Mouse (Mus musculus): ENCODE results near the gene Nudt8. TPM values are rescaled to one million over a fixed set of nuclear protein-coding genes. Genes with fewer than 3 reads are reported as not detected.

Gene Nudt8
- polyA plus RNA-seq (2015; fragmentation: Illumina TruSeq; extraction: RNeasy Lipid Tissue Mini Kit (QIAGEN cat#74804); ENCODE audit: insufficient read depth, low replicate concordance): 4.0 TPM

DNA sequence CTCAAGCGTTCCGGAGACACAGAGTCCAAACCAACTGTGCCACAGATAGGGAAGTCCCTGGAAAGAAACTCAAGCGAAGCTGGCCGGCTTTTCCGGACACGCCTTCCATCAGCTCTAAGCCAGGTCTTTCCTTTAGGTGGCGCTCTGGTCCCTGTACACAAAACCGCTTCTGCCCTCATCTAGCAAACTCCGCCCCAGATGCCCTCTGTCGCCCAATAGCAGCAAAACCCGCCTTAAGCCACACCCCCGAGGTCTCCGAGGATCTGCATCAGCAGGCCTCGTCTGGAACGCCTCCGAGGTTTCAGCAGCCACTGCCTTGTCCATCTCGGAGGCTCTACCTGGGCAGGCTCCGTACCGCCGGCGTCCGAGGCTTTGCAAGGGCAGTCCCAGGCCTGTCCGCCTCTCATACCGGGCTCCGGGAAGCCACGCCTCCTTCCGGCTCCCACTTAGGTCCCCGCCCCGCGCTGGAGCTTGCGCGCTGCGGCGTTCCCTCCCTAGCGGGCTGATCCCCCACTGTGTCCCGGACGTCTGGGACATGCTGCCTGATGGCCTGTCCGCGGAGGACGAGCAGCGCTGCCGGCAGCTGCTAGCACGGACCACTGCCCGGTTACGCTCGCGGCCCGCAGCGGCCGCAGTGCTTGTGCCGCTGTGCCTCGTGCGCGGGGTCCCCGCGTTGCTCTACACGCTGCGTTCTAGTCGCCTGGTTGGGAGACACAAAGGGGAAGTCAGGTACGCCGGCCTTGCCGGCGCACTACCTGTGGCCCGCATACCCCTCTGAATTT, at the start of gene Nudt8, which contains the start of gene Gm49405:
Gene Nudt8 (plus strand): TSS at position 462 of the 782 bp plus-strand sequence.
Gene Gm49405 (plus strand): TSS at position 508 of the 782 bp plus-strand sequence.

DNA sequence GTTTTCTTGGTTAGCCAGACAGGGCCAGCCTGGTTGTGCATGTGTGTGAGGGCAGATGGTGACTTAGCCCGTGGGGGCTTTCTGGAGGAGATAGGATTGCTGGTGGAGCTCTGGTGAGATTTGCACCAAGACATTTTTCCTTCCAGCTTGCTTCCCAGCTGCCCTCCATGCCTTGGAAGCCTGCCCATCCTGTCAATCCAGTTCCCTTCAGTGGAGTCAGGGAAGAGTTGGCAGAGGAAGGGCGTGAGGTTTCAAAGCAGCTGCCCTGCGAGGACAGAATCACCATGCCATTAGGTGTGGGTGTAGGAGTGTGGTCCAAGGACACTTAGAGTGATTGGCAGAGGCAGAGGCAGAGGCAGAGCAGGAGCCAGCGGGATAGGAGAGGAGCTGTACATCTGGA, 41.9 kb upstream of the Nudt8 start, which contains the start of gene Aldh3b3:
Gene Aldh3b3 (plus strand): TSS at position 176 of the 400 bp plus-strand sequence.

DNA sequence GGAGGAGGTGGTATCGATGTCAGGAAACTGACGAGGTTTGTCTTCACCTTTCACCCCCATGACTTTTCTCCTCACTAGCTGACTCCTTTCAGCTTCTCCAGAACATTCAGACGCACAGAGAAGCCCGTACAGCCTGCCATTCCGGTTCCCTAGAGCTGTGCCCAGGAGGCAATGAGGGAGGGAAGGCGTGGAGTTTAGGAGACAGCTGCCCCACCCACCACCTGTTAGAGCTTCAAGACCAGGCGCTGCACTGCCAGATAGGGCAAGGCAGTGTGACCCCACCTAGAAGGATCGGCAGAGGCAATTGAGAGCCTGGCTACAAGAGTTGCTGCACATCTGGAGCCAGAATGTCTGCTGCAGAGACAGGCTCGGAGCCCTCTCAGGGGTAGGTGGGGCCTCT, 28.2 kb upstream of the Nudt8 start, which contains the start of gene Aldh3b2:
Gene Aldh3b2 (plus strand): TSS at position 100 of the 400 bp plus-strand sequence.

DNA sequence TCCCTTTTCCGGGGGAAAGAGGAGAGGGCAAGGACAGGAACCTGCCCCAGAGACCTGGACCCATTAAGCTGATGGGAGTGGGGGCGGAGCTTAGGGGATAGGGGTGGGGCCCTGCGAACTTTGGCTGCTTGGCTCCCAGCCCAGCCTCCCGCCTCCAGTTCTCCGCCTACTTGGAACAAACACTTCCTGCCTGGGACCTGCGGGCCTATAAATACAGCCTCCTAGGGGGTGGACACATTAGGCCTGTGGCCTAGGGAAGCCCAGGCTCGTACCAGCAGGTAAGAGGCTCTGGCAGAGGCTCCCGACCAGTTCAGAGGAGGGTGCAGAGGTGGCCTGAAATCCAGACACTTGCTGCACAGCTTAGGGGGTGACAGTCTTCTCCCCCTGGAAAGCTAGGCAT, 14.0 kb upstream of the Nudt8 start, which contains the start of gene Acy3:
Gene Acy3 (plus strand): TSS at position 237 of the 400 bp plus-strand sequence.

DNA sequence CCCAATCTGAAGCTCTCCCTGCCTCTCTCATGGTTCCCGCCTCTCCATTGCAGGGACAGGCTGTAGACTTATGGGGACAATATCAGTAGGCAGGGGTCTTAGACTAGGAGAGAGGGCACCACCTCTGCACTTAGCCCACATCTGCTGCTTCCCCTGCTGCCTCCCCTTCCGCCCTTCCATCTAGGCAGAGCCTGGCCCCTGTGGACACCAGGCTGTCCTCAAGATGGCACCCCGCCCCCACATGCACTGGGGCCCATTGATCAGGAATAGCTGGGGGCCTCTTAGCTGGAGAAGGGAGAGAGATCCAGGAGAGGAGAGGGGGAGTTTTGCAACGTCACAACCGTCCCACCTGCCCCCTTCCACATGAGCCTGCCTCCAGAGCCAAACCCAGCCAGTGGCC, 8.0 kb upstream of the Nudt8 start, which contains the start of gene Tbx10:
Gene Tbx10 (plus strand): TSS at position 337 of the 400 bp plus-strand sequence.

DNA sequence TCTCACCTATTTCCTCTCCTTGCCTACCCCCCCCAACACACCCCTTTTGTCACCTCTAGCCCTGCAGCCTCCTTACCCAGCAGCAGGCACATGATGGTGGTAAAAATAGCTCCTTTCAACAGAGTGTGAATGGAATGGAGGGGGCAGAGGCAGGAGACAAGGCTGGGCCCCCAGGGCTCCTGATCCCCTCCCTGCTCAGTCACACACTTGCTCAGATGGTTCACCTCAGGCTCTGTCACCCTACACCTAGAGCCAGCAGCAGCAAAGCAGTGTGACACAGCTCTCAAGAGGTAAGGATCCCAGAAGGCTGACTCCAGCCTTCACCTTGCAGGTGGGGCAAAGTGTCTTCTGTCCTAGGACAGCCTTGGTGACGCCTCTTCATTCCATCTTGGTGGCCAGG, 2.7 kb downstream of the Nudt8 start, which contains the start of gene Doc2g:
Gene Doc2g (plus strand): TSS at position 202 of the 400 bp plus-strand sequence.

DNA sequence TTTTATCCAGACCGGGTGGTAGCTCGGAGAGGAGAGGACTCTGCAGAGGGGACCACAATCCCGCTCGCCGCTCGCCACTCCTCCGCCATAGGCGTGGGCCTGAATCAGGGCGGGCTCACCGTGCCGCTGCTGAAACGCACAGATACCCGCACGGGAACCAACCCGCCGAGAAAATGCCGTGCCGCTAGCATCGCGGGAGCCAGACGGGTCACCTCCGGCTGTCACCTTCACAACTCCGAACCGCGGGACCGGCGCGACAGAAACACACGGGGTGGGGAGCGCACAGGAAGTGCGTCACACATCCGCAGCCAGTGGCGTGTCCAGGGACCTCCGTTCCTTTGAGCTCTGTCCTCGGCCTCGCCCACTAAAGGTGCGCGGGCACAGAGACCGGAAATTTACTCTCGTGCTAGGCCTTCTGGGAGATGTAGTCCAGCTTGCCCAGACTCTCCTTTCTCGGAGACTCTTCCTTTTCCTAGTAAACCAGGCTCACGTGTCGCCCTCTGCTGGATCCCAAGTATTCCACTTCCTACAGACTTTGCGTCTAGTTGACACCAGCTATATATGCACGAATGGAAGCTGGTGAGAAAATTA, 12.1 kb downstream of the Nudt8 start, which contains the start of gene Ndufv1:
Gene Ndufv1 (minus strand): TSS at position 375 of the 591 bp plus-strand sequence.

DNA sequence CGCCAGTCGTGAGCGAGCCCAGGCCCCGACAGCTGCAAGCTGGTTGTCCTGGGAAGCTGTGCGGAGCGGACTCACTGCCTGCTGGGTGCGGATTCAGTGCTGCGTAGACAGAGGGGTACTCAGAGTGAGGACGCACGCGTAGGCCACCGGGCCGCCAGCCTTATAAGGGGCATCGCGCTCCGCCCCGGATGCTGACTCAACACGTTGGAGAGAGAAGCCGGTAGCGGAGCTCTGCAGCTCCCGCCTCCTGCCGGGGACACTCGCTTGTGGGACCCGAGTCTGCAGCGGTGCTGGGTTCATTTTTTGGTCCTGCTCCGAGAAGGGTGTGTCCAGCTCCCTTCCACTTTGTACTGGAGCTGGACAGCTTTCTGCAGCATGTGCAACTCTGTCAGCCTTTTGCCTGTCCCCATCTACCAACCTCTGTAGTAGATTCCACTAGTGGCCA, 37.4 kb downstream of the Nudt8 start, which contains the start of gene Gstp1:
Gene Gstp1 (minus strand): TSS at position 198 of the 445 bp plus-strand sequence.

DNA sequence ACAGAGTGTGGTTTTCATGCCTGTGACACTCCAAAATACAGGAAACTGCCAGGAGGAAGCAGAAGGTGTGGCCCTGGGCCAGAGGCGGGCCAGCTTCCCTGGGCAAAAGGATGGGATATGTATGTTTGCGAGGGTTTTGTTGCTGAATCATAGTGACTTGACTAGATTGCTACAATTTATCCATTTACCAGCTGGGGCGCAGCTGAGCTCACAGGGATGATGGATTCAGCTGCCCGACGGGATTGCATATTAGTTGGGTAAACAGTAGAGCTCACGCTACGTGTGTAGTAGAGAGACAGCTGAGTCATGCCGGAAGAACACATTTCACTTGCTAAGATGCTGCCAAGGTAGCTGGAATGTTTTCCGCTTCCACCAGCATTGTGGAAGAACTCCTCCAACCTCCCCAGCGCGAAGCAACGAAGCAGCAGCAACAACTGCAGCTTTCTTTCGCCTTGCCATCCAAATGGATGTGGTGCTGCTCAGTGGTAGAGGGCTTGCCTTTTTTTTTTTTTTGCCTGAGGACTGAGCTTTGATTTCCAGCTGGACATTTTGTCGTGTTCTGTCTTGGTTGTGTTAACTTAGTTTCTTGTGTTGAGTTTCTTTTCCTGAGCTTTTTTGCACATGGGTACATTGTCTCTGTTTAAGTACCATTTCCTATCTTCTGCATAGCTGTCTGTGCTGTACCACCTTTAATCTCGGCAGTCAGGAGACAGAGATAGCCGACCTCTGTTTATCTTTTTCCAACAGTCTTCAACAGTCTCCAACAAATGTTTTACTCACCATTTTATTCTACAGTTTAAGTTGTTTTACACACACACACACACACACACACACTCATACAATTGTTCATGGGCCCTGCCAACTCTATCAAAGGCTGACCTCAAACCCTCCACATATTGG, 45.8 kb downstream of the Nudt8 start, which contains the start of gene Gstp2:
Gene Gstp2 (minus strand): TSS at position 58 of the 900 bp plus-strand sequence.

Other genes with a start within 250 kb of the Nudt8 start
- 79.8 TPM for gene Kmt5b, start 233.2 kb upstream of the Nudt8 start, polyA plus RNA-seq (2015; fragmentation: Illumina TruSeq; extraction: RNeasy Lipid Tissue Mini Kit (QIAGEN cat#74804); ENCODE audit: insufficient read depth, low replicate concordance)
- gene Chka, start 148.8 kb upstream of the Nudt8 start, polyA plus RNA-seq (2015; fragmentation: Illumina TruSeq; extraction: RNeasy Lipid Tissue Mini Kit (QIAGEN cat#74804); ENCODE audit: insufficient read depth, low replicate concordance): 68.8 TPM
- 55.5 TPM for gene Tcirg1, start 93.4 kb upstream of the Nudt8 start, polyA plus RNA-seq (2015; fragmentation: Illumina TruSeq; extraction: RNeasy Lipid Tissue Mini Kit (QIAGEN cat#74804); ENCODE audit: insufficient read depth, low replicate concordance)
- gene Ndufs8, start 87.8 kb upstream of the Nudt8 start, polyA plus RNA-seq (2015; fragmentation: Illumina TruSeq; extraction: RNeasy Lipid Tissue Mini Kit (QIAGEN cat#74804); ENCODE audit: insufficient read depth, low replicate concordance): 42.9 TPM
- 10.8 TPM for gene Aldh3b1, start 70.8 kb upstream of the Nudt8 start, polyA plus RNA-seq (2015; fragmentation: Illumina TruSeq; extraction: RNeasy Lipid Tissue Mini Kit (QIAGEN cat#74804); ENCODE audit: insufficient read depth, low replicate concordance)
- 210 TPM for gene Unc93b1, start 65.4 kb upstream of the Nudt8 start, polyA plus RNA-seq (2015; fragmentation: Illumina TruSeq; extraction: RNeasy Lipid Tissue Mini Kit (QIAGEN cat#74804); ENCODE audit: insufficient read depth, low replicate concordance)
- gene Aldh3b3, start 41.9 kb upstream of the Nudt8 start, polyA plus RNA-seq (2015; fragmentation: Illumina TruSeq; extraction: RNeasy Lipid Tissue Mini Kit (QIAGEN cat#74804); ENCODE audit: insufficient read depth, low replicate concordance): not detected
- gene Aldh3b2, start 28.3 kb upstream of the Nudt8 start, polyA plus RNA-seq (2015; fragmentation: Illumina TruSeq; extraction: RNeasy Lipid Tissue Mini Kit (QIAGEN cat#74804); ENCODE audit: insufficient read depth, low replicate concordance): not detected
- gene Acy3, start 14.0 kb upstream of the Nudt8 start, polyA plus RNA-seq (2015; fragmentation: Illumina TruSeq; extraction: RNeasy Lipid Tissue Mini Kit (QIAGEN cat#74804); ENCODE audit: insufficient read depth, low replicate concordance): 2.4 TPM
- not detected for gene Tbx10, start 7.8 kb upstream of the Nudt8 start, polyA plus RNA-seq (2015; fragmentation: Illumina TruSeq; extraction: RNeasy Lipid Tissue Mini Kit (QIAGEN cat#74804); ENCODE audit: insufficient read depth, low replicate concordance)
- 3.0 TPM for gene Gm49405, start within 50 bp of the Nudt8 start, polyA plus RNA-seq (2015; fragmentation: Illumina TruSeq; extraction: RNeasy Lipid Tissue Mini Kit (QIAGEN cat#74804); ENCODE audit: insufficient read depth, low replicate concordance)
- gene Doc2g, start 2.7 kb downstream of the Nudt8 start, polyA plus RNA-seq (2015; fragmentation: Illumina TruSeq; extraction: RNeasy Lipid Tissue Mini Kit (QIAGEN cat#74804); ENCODE audit: insufficient read depth, low replicate concordance): 3.4 TPM
- gene Ndufv1, start 12.2 kb downstream of the Nudt8 start, polyA plus RNA-seq (2015; fragmentation: Illumina TruSeq; extraction: RNeasy Lipid Tissue Mini Kit (QIAGEN cat#74804); ENCODE audit: insufficient read depth, low replicate concordance): 41.0 TPM
- 108 TPM for gene Gstp1, start 37.4 kb downstream of the Nudt8 start, polyA plus RNA-seq (2015; fragmentation: Illumina TruSeq; extraction: RNeasy Lipid Tissue Mini Kit (QIAGEN cat#74804); ENCODE audit: insufficient read depth, low replicate concordance)
- 5.3 TPM for gene Gstp2, start 45.4 kb downstream of the Nudt8 start, polyA plus RNA-seq (2015; fragmentation: Illumina TruSeq; extraction: RNeasy Lipid Tissue Mini Kit (QIAGEN cat#74804); ENCODE audit: insufficient read depth, low replicate concordance)
- gene Gstp3, start 59.0 kb downstream of the Nudt8 start, polyA plus RNA-seq (2015; fragmentation: Illumina TruSeq; extraction: RNeasy Lipid Tissue Mini Kit (QIAGEN cat#74804); ENCODE audit: insufficient read depth, low replicate concordance): 9.2 TPM
- gene Cabp2, start 81.0 kb downstream of the Nudt8 start, polyA plus RNA-seq (2015; fragmentation: Illumina TruSeq; extraction: RNeasy Lipid Tissue Mini Kit (QIAGEN cat#74804); ENCODE audit: insufficient read depth, low replicate concordance): not detected
- gene Cdk2ap2, start 96.6 kb downstream of the Nudt8 start, polyA plus RNA-seq (2015; fragmentation: Illumina TruSeq; extraction: RNeasy Lipid Tissue Mini Kit (QIAGEN cat#74804); ENCODE audit: insufficient read depth, low replicate concordance): 46.1 TPM
- gene Pitpnm1, start 99.4 kb downstream of the Nudt8 start, polyA plus RNA-seq (2015; fragmentation: Illumina TruSeq; extraction: RNeasy Lipid Tissue Mini Kit (QIAGEN cat#74804); ENCODE audit: insufficient read depth, low replicate concordance): 39.9 TPM
- 28.1 TPM for gene Aip, start 125.3 kb downstream of the Nudt8 start, polyA plus RNA-seq (2015; fragmentation: Illumina TruSeq; extraction: RNeasy Lipid Tissue Mini Kit (QIAGEN cat#74804); ENCODE audit: insufficient read depth, low replicate concordance)
- 0.10 TPM for gene Gpr152, start 139.2 kb downstream of the Nudt8 start, polyA plus RNA-seq (2015; fragmentation: Illumina TruSeq; extraction: RNeasy Lipid Tissue Mini Kit (QIAGEN cat#74804); ENCODE audit: insufficient read depth, low replicate concordance)
- 6.4 TPM for gene Cabp4, start 143.5 kb downstream of the Nudt8 start, polyA plus RNA-seq (2015; fragmentation: Illumina TruSeq; extraction: RNeasy Lipid Tissue Mini Kit (QIAGEN cat#74804); ENCODE audit: insufficient read depth, low replicate concordance)
- gene Coro1b, start 148.0 kb downstream of the Nudt8 start, polyA plus RNA-seq (2015; fragmentation: Illumina TruSeq; extraction: RNeasy Lipid Tissue Mini Kit (QIAGEN cat#74804); ENCODE audit: insufficient read depth, low replicate concordance): 285 TPM
- gene Ptprcap, start 153.0 kb downstream of the Nudt8 start, polyA plus RNA-seq (2015; fragmentation: Illumina TruSeq; extraction: RNeasy Lipid Tissue Mini Kit (QIAGEN cat#74804); ENCODE audit: insufficient read depth, low replicate concordance): 73.4 TPM
- gene Rps6kb2, start 162.8 kb downstream of the Nudt8 start, polyA plus RNA-seq (2015; fragmentation: Illumina TruSeq; extraction: RNeasy Lipid Tissue Mini Kit (QIAGEN cat#74804); ENCODE audit: insufficient read depth, low replicate concordance): 27.8 TPM
- 35.2 TPM for gene Carns1, start 174.9 kb downstream of the Nudt8 start, polyA plus RNA-seq (2015; fragmentation: Illumina TruSeq; extraction: RNeasy Lipid Tissue Mini Kit (QIAGEN cat#74804); ENCODE audit: insufficient read depth, low replicate concordance)
- 187 TPM for gene Tbc1d10c, start 190.7 kb downstream of the Nudt8 start, polyA plus RNA-seq (2015; fragmentation: Illumina TruSeq; extraction: RNeasy Lipid Tissue Mini Kit (QIAGEN cat#74804); ENCODE audit: insufficient read depth, low replicate concordance)
- 364 TPM for gene Ppp1ca, start 191.5 kb downstream of the Nudt8 start, polyA plus RNA-seq (2015; fragmentation: Illumina TruSeq; extraction: RNeasy Lipid Tissue Mini Kit (QIAGEN cat#74804); ENCODE audit: insufficient read depth, low replicate concordance)
- 41.7 TPM for gene Rad9a, start 201.1 kb downstream of the Nudt8 start, polyA plus RNA-seq (2015; fragmentation: Illumina TruSeq; extraction: RNeasy Lipid Tissue Mini Kit (QIAGEN cat#74804); ENCODE audit: insufficient read depth, low replicate concordance)
- gene Clcf1, start 213.7 kb downstream of the Nudt8 start, polyA plus RNA-seq (2015; fragmentation: Illumina TruSeq; extraction: RNeasy Lipid Tissue Mini Kit (QIAGEN cat#74804); ENCODE audit: insufficient read depth, low replicate concordance): 57.2 TPM
- gene AC109138.7, start 213.8 kb downstream of the Nudt8 start, polyA plus RNA-seq (2015; fragmentation: Illumina TruSeq; extraction: RNeasy Lipid Tissue Mini Kit (QIAGEN cat#74804); ENCODE audit: insufficient read depth, low replicate concordance): not detected
- gene Pold4, start 231.3 kb downstream of the Nudt8 start, polyA plus RNA-seq (2015; fragmentation: Illumina TruSeq; extraction: RNeasy Lipid Tissue Mini Kit (QIAGEN cat#74804); ENCODE audit: insufficient read depth, low replicate concordance): 91.3 TPM

All from spleen, adult 10 weeks (tissue).